Mouse (Mus musculus) cerebellum, adult 2 months (tissue): ENCODE results near the gene Car5a. TPM values are rescaled to one million over a fixed set of nuclear protein-coding genes. Genes with fewer than 3 reads are reported as not detected.
A peak's percentile ranks its signal among the peaks of the same experiment; 100 is the strongest.

Experiments
- DNase-seq, 2 experiments: peaks; one replicate each; pipeline ENCODE4 v3.0.0; 2021
- H3K27ac ChIP-seq: fragments of 200-500 bp; 2 replicates; pipeline ENCODE4 v1.5.1; 2012; ENCODE audit warnings: low read length, control low read depth, inconsistent platforms; ENCODE audit not compliant: insufficient read depth
- H3K27me3 ChIP-seq: fragments of 200-500 bp; 2 replicates; pipeline ENCODE4 v1.6.1; 2012; ENCODE audit warnings: inconsistent platforms, mild to moderate bottlenecking, low read length, moderate library complexity; ENCODE audit not compliant: control insufficient read depth, insufficient read depth
- H3K4me1 ChIP-seq: fragments of 200-500 bp; 2 replicates; pipeline ENCODE4 v1.6.1; 2011; ENCODE audit warnings: low read length; ENCODE audit not compliant: control insufficient read depth, insufficient read depth
- H3K4me3 ChIP-seq: fragments of 200-500 bp; replicated peaks from 2 replicates; pipeline ENCODE3; 2011; ENCODE audit warnings: mild to moderate bottlenecking, low read depth, low read length, control low read depth; ENCODE audit not compliant: insufficient read depth
- CTCF ChIP-seq: fragments of 200-500 bp; IDR thresholded peaks from 2 replicates; pipeline ENCODE4 v1.5.1; 2011; ENCODE audit warnings: low read depth, mild to moderate bottlenecking, control low read depth, low read length, moderate library complexity, borderline replicate concordance; ENCODE audit not compliant: insufficient read depth
- POLR2A ChIP-seq: fragments of 200-500 bp; IDR thresholded peaks from 2 replicates; pipeline ENCODE4 v1.6.1; 2011; ENCODE audit warnings: low read length, control low read depth, borderline replicate concordance; ENCODE audit not compliant: insufficient read depth
- WGBS: fragments of 180-500 bp; shearing (Covaris S2); methylation state at CpG from one replicate; pipeline ENCODE4 v1.1.7; 2018; 5-methylcytosine and 5-hydroxymethylcytosine counted together
- polyA plus RNA-seq: library from polyadenylated mRNA; depleted of rRNA; stranded (reverse); fragments of >200 nt; gene quantifications from 2 replicates; pipeline ENCODE4 v1.2.3, GENCODE M21; 2012; rRNA removed

The Car5a gene
- polyA plus RNA-seq, result 0.44 and 0.59 TPM in 2 replicates

- Histone ChIP-seq H3K4me3 (no peak within 1 kb of the TSS), H3K27ac (no peak within 1 kb of the TSS), H3K4me1 (peaks cover 4% of the 10 kb centered on the region; the same call in 1 of the 2 replicates), H3K27me3 (no peaks in the 10 kb centered on the region)
- DNase-seq, result no peak
- TF ChIP-seq CTCF, result no peak
- TF ChIP-seq POLR2A, result no peak
These were observed at the start of gene Car5a for GRCm38 (mm10) chr8:121944831-121945230. Gene Car5a, minus strand, starts transcription at chr8:121944904.

DNA sequence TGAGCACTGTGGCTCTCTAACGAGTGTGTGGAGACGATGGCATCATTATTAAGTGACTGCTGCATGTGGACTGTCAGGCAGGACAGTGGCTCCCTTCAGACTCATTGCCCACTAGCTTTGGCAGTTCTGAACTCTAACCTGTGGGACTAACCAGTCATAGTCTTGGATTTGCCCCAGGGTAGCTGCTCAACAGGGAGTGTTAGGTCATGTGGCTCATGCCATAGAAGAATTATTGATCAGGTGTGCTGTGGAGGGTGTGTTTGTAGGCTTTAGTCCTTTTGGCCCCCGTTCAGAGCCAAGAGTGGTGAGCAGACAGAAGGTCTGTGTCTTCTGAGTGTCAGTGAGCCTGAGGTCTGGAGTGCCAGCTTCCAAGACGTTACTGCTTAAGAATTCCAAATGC lies 48.2 kb upstream of the Car5a start:
- Histone ChIP-seq H3K4me3 (no peak overlapping the region), H3K27me3 (no peaks in the 10 kb centered on the region), H3K4me1 (peaks cover 3% of the 10 kb centered on the region), H3K27ac (no peak overlapping the region)
- DNase-seq, result no peak
- 72% methylated on average over 4 of the region's 4 CpGs for whole genome bisulfite sequencing
- no peak for TF ChIP-seq CTCF
- TF ChIP-seq POLR2A, result no peak

- TF ChIP-seq CTCF, result no peak
- TF ChIP-seq POLR2A, result no peak
- H3K27me3 ChIP-seq, result no peaks in the 10 kb centered on the region
- 82% methylated on average over 7 of the region's 7 CpGs for WGBS
- no peak overlapping the region for H3K27ac ChIP-seq
- H3K4me3 ChIP-seq, result no peak overlapping the region
- DNase-seq, result no peak
- H3K4me1 ChIP-seq, result peaks cover 3% of the 10 kb centered on the region
These were observed 46.9 kb upstream of the Car5a start for GRCm38 (mm10) chr8:121991611-121992010.

- DNase-seq, result peak in 1 of 2 experiments; percentile 25
- H3K27me3 ChIP-seq, result no peaks in the 10 kb centered on the region
- WGBS, result 48% methylated on average over 9 of the region's 9 CpGs
- no peak for TF ChIP-seq POLR2A
- no peak for TF ChIP-seq CTCF
- no peak overlapping the region for H3K27ac ChIP-seq
- no peak overlapping the region for H3K4me3 ChIP-seq
- peaks cover 3% of the 10 kb centered on the region for H3K4me1 ChIP-seq
These were observed 46.0 kb upstream of the Car5a start for GRCm38 (mm10) chr8:121990506-121991255.

- no peak for DNase-seq
- 94% methylated on average over 5 of the region's 5 CpGs for WGBS
- Histone ChIP-seq H3K27ac (no peak overlapping the region), H3K27me3 (no peaks in the 10 kb centered on the region), H3K4me3 (no peak overlapping the region), H3K4me1 (peaks cover 3% of the 10 kb centered on the region)
- TF ChIP-seq CTCF (no peak), POLR2A (no peak)
These were observed 43.2 kb upstream of the Car5a start for GRCm38 (mm10) chr8:121987892-121988291.

GRCm38 (mm10) chr8:121985673-121986072 lies 41.0 kb upstream of the Car5a start:
- TF ChIP-seq POLR2A (no peak), CTCF (no peak)
- DNase-seq, result no peak
- H3K4me1 ChIP-seq, result peaks cover 14% of the 10 kb centered on the region
- no peak overlapping the region for H3K27ac ChIP-seq
- no peaks in the 10 kb centered on the region for H3K27me3 ChIP-seq
- H3K4me3 ChIP-seq, result no peak overlapping the region
- 94% methylated on average over 3 of the region's 3 CpGs for WGBS

DNA sequence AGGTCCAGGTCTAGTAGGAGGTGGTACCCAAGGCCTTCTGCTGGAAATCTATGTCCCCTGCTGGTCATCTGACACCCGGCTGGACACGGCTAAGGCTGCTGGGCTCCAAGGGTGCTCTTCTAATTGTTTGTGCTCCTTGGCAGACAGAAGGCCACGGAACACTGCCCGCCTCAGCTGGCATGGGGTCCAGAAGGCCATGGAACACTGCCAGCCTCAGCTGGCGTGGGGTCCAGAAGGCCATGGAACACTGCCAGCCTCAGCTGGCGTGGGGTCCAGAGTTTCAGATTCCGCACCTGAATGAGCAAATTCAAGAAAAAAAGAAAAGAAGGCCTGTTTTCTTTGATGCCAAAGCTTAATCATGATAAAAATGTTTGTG lies 36.8 kb upstream of the Car5a start:
- peak; percentile 27 to 46 for DNase-seq
- 12% methylated on average over 7 of the region's 7 CpGs for WGBS
- Histone ChIP-seq H3K27me3 (no peaks in the 10 kb centered on the region), H3K27ac (0 out of 2 replicates have a peak overlapping the region, but pooled peaks have one; percentile 1), H3K4me3 (no peak overlapping the region), H3K4me1 (peaks cover 11% of the 10 kb centered on the region)
- no peak for TF ChIP-seq CTCF
- no peak for TF ChIP-seq POLR2A
